ENCODE assay signal across 22 mouse cellular contexts in genomic region chr9:70506787-70507186, GRCm38 (mm10).
"Had no signal": no experiment of that assay in that cellular context is flagged by ENCODE, and none has a peak within 500 bp of the region (broad histone marks: within the 10 kb centered on the region; RNA-seq: fewer than 3 reads in every experiment).

No protein-coding gene starts in this region.

- H3K9me3 ChIP-seq: hindbrain, embryonic 15.5 days; limb, embryonic 12.5 days; limb, embryonic 15.5 days; megakaryocyte, embryonic 14.5 days; midbrain, embryonic 10.5 days; midbrain, embryonic 13.5 days; neural tube, embryonic 13.5 days; stomach, embryonic 15.5 days had no signal

- H3K27ac ChIP-seq: hindbrain, embryonic 15.5 days; limb, embryonic 12.5 days; limb, embryonic 15.5 days; liver, embryonic 14.5 days; midbrain, embryonic 10.5 days; midbrain, embryonic 13.5 days; neural tube, embryonic 13.5 days; stomach, embryonic 15.5 days had no signal

- H3K4me3 ChIP-seq: hindbrain, embryonic 15.5 days; limb, embryonic 12.5 days; limb, embryonic 15.5 days; megakaryocyte, embryonic 14.5 days; midbrain, embryonic 10.5 days; midbrain, embryonic 13.5 days; myocyte; neural tube, embryonic 13.5 days; stomach, embryonic 15.5 days had no signal

- DNase-seq: kidney, postnatal 25 days; left cerebral cortex, postnatal 4 days; liver, postnatal 0 days; lung, embryonic 14.5 days; lung, postnatal 36 days; retina, postnatal 1 day; right cerebral cortex, postnatal 25 days; spleen, adult 18-20 months had no signal

- H3K27me3 ChIP-seq: limb, embryonic 12.5 days; limb, embryonic 15.5 days; megakaryocyte, embryonic 14.5 days; midbrain, embryonic 13.5 days; neural tube, embryonic 13.5 days; stomach, embryonic 15.5 days had no signal

- H3K36me3 ChIP-seq: hindbrain, embryonic 15.5 days; limb, embryonic 12.5 days; limb, embryonic 15.5 days; midbrain, embryonic 13.5 days; neural tube, embryonic 13.5 days; stomach, embryonic 15.5 days had no signal

- ATAC-seq: intestine, postnatal 0 days; liver, postnatal 0 days; lung, postnatal 0 days; midbrain, embryonic 13.5 days; midbrain, embryonic 16.5 days had no signal

- H3K9ac ChIP-seq: hindbrain, embryonic 15.5 days; limb, embryonic 12.5 days; limb, embryonic 15.5 days; liver, embryonic 14.5 days; liver, postnatal 0 days; lung, embryonic 14.5 days; midbrain, embryonic 13.5 days; neural tube, embryonic 13.5 days; stomach, embryonic 15.5 days had no signal

- H3K4me2 ChIP-seq: hindbrain, embryonic 15.5 days; limb, embryonic 12.5 days; limb, embryonic 15.5 days; liver, embryonic 11.5 days; lung, embryonic 14.5 days; midbrain, embryonic 13.5 days; neural tube, embryonic 13.5 days; stomach, embryonic 15.5 days had no signal
